Mouse (Mus musculus) cerebellum, adult 2 months (tissue): Measurements from ENCODE around the gene Pde4c. TPM values are rescaled to one million over a fixed set of nuclear protein-coding genes. Genes with fewer than 3 reads are reported as not detected.

Source experiments
- DNase-seq, 2 experiments: peaks; one replicate each; pipeline ENCODE4 v3.0.0; 2021
- H3K27ac ChIP-seq: fragments of 200-500 bp; 2 replicates; pipeline ENCODE4 v1.5.1; 2012; ENCODE audit warnings: low read length, control low read depth, inconsistent platforms; ENCODE audit not compliant: insufficient read depth
- H3K27me3 ChIP-seq: fragments of 200-500 bp; 2 replicates; pipeline ENCODE4 v1.6.1; 2012; ENCODE audit warnings: inconsistent platforms, mild to moderate bottlenecking, low read length, moderate library complexity; ENCODE audit not compliant: control insufficient read depth, insufficient read depth
- H3K4me1 ChIP-seq: fragments of 200-500 bp; 2 replicates; pipeline ENCODE4 v1.6.1; 2011; ENCODE audit warnings: low read length; ENCODE audit not compliant: control insufficient read depth, insufficient read depth
- H3K4me3 ChIP-seq: fragments of 200-500 bp; replicated peaks from 2 replicates; pipeline ENCODE3; 2011; ENCODE audit warnings: mild to moderate bottlenecking, low read depth, low read length, control low read depth; ENCODE audit not compliant: insufficient read depth
- CTCF ChIP-seq: fragments of 200-500 bp; IDR thresholded peaks from 2 replicates; pipeline ENCODE4 v1.5.1; 2011; ENCODE audit warnings: low read depth, mild to moderate bottlenecking, control low read depth, low read length, moderate library complexity, borderline replicate concordance; ENCODE audit not compliant: insufficient read depth
- POLR2A ChIP-seq: fragments of 200-500 bp; IDR thresholded peaks from 2 replicates; pipeline ENCODE4 v1.6.1; 2011; ENCODE audit warnings: low read length, control low read depth, borderline replicate concordance; ENCODE audit not compliant: insufficient read depth
- WGBS: fragments of 180-500 bp; shearing (Covaris S2); methylation state at CpG from one replicate; pipeline ENCODE4 v1.1.7; 2018; 5-methylcytosine and 5-hydroxymethylcytosine counted together
- polyA plus RNA-seq: library from polyadenylated mRNA; depleted of rRNA; stranded (reverse); fragments of >200 nt; gene quantifications from 2 replicates; pipeline ENCODE4 v1.2.3, GENCODE M21; 2012

Pde4c gene
- polyA plus RNA-seq, 1 experiment: 3.0 TPM

- Histone ChIP-seq H3K4me1 (no peaks in the 10 kb centered on the region), H3K27ac (no peak overlapping the region), H3K27me3 (no peaks in the 10 kb centered on the region; the same call in 1 of the 2 replicates), H3K4me3 (no peak overlapping the region)
- TF ChIP-seq POLR2A (no peak), CTCF (0 out of 2 replicates have a peak, but pooled peaks have one; percentile 13)
- no peak for DNase-seq
- WGBS: 8% methylated on average over 34 of the region's 34 CpGs
Measured at GRCm38 (mm10) chr8:70729808-70730475, 6.4 kb downstream of the Pde4c start.

DNA sequence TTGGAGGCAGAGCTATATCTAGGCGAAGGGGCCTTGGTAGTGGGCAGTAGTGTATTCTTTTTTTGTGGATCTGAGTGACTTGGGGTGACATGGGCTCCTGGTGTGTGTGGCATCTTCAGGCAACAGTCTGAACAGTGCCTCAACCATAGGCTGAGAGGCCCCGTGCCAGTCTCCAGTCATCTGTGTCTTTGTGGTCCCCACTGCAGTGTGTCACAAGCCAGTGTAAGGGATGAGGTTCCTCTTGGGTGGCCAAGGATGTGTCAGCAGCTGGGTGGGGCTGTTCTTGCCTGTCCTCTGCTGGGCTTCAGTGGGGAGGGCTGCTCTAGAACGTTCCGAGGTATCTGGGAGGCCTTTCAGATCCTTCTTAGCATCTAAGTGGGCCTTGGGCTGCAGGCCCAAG is 7.4 kb downstream of the Pde4c start:
- 87% methylated on average over 4 of the region's 4 CpGs for WGBS
- TF ChIP-seq POLR2A (no peak), CTCF (no peak)

GRCm38 (mm10) chr8:70737705-70738104 is 14.2 kb downstream of the Pde4c start:
- Histone ChIP-seq H3K4me3 (no peak overlapping the region), H3K27ac (no peak overlapping the region), H3K27me3 (no peaks in the 10 kb centered on the region; the same call in 1 of the 2 replicates), H3K4me1 (no peaks in the 10 kb centered on the region)
- WGBS: 68% methylated on average over 5 of the region's 5 CpGs
- DNase-seq: no peak
- no peak for TF ChIP-seq POLR2A
- TF ChIP-seq CTCF: no peak

More for the DNA sequence above, 7.4 kb downstream of the Pde4c start:
- Histone ChIP-seq H3K27me3 (no peaks in the 10 kb centered on the region; the same call in 1 of the 2 replicates), H3K27ac (no peak overlapping the region), H3K4me1 (no peaks in the 10 kb centered on the region), H3K4me3 (no peak overlapping the region)
- no peak for DNase-seq

DNA sequence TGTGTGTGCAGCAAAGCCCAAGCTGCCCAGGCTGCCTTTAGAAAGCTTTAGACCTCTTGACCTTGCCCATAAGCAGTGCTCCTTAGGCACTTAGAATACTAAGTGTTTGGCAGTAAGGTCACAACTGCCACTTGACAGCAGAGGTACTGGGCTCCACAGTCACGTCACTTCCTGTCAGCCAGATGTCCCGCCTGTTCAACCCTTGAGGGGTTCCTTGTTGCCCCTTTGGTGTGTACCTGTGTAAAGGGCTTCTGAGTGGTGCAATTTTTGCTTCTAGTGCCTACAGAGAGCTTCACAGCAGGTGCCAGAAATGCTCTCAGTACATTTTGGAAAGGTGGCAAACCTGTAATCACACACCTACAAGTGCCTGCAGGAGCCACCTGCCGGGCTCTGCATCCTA is 14.7 kb downstream of the Pde4c start:
- DNase-seq: no peak
- no peak overlapping the region for H3K27ac ChIP-seq
- no peaks in the 10 kb centered on the region for H3K4me1 ChIP-seq
- no peaks in the 10 kb centered on the region; the same call in 1 of the 2 replicates for H3K27me3 ChIP-seq
- no peak overlapping the region for H3K4me3 ChIP-seq
- WGBS: 66% methylated on average over 3 of the region's 3 CpGs
- TF ChIP-seq CTCF (no peak), POLR2A (no peak)

DNA sequence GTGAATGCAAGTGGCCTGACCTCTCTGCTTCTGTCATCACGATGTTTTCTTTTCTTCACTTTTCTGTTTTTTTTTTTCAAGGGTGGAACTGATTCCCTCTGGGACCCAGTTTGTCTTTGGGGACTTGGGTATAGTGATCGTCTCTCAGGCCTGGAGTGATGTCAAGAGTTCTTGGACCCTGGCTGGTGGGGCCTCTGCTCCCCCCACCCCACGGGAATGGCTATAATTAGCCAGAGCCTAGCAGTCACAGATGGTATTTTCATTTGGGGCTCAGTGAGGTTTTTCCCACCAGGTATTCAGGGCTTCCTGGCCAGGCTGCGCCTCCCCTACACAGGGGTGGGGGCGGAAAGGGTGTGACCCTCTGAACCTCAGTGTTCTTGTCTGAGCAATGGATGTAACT is 18.1 kb downstream of the Pde4c start:
- peaks cover 7% of the 10 kb centered on the region; the same call in 1 of the 2 replicates for H3K4me1 ChIP-seq
- H3K27me3 ChIP-seq: no peaks in the 10 kb centered on the region
- H3K4me3 ChIP-seq: no peak overlapping the region
- 66% methylated on average over 5 of the region's 5 CpGs for WGBS
- TF ChIP-seq CTCF (no peak), POLR2A (no peak)
- no peak for DNase-seq
- H3K27ac ChIP-seq: no peak overlapping the region

DNA sequence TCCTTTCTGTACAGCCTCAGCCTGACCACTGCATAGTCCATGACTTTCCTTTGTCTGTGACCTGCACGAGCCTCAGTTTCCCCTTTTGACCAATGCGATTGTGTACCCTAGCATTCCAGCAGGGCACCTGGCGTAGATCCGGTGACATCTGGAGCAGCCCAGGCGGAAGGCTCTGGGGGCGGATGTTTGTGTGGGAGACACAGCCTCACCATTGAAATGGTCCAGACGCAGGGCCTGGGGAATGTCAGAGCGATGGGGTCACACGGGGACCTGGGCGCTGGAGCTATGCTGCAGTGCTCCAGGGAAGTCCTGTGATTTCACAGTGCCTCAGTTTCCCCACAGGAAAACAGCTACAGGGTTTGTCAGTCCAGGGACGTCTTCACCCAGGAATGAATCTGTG is 18.7 kb downstream of the Pde4c start:
- H3K4me1 ChIP-seq: peaks cover 7% of the 10 kb centered on the region; the same call in 1 of the 2 replicates
- 71% methylated on average over 11 of the region's 11 CpGs for WGBS
- H3K27me3 ChIP-seq: no peaks in the 10 kb centered on the region
- no peak for DNase-seq
- H3K4me3 ChIP-seq: no peak overlapping the region
- no peak overlapping the region for H3K27ac ChIP-seq
- TF ChIP-seq CTCF: no peak
- no peak for TF ChIP-seq POLR2A

GRCm38 (mm10) chr8:70742981-70743655 is 19.6 kb downstream of the Pde4c start:
- H3K27me3 ChIP-seq: no peaks in the 10 kb centered on the region
- TF ChIP-seq POLR2A: no peak
- no peak for TF ChIP-seq CTCF
- WGBS: 22% methylated on average over 38 of the region's 38 CpGs
- no peak for DNase-seq
- H3K4me3 ChIP-seq: no peak overlapping the region
- H3K27ac ChIP-seq: no peak overlapping the region
- H3K4me1 ChIP-seq: peaks cover 7% of the 10 kb centered on the region; the same call in 1 of the 2 replicates
